28 mouse cellular contexts compared by ENCODE assay signal in genomic region chr5:92612756-92613155, GRCm38 (mm10). TPM values are rescaled to one million over a fixed set of nuclear protein-coding genes. Genes with fewer than 3 reads are reported as not detected.
DNase-seq lines count a peak whose midpoint lies in the region; ATAC-seq and TF ChIP-seq lines count a peak whose summit lies in the region.
"Had no signal": no experiment of that assay in that cellular context is flagged by ENCODE, and none has a peak within 500 bp of the region (broad histone marks: within the 10 kb centered on the region; RNA-seq: fewer than 3 reads in every experiment).

No protein-coding gene starts in this region.

- no peak for ATAC-seq in midbrain, embryonic 11.5 days (ENCODE audit: low FRiP score)
- no peak for ATAC-seq in midbrain, embryonic 14.5 days (ENCODE audit: low FRiP score, low TSS enrichment)
- ATAC-seq: CD4-positive, CD25-positive, alpha-beta regulatory T cell, adult 4 months; forebrain, embryonic 14.5 days; forebrain, postnatal 0 days had no signal

- DNase-seq in kidney, adult 2 months: peak; percentile 62
- no peak for DNase-seq in kidney, adult 18-20 months
- peak; percentile 33 for DNase-seq in midbrain, embryonic 11.5 days (ENCODE audit: low spot score, missing footprints)
- no peak for DNase-seq in midbrain, embryonic 14.5 days
- DNase-seq in kidney, postnatal 36 days: peak; percentile 17 to 67
- no peak for DNase-seq in thymus, postnatal 4 days
- DNase-seq: adrenal gland, adult 2 months; adrenal gland, postnatal 14 days; cerebellum, adult 11 months; cerebellum, adult 2 months; cerebellum, adult 9-11 months; cerebellum, postnatal 25 days; forebrain, postnatal 0 days; gastrocnemius, adult 2 months; gastrocnemius, postnatal 14 days; heart, adult 18-20 months; heart, postnatal 10 days; heart, postnatal 4 days had no signal

- peaks cover 2% of the 10 kb centered on the region; the same call in 1 of the 2 replicates for H3K4me1 ChIP-seq in kidney, adult 2 months (ENCODE audit: control insufficient read depth, insufficient read depth, low read length)
- no peaks in the 10 kb centered on the region for H3K4me1 ChIP-seq in midbrain, embryonic 11.5 days (ENCODE audit: control insufficient read depth, insufficient read depth, low read length)
- no peaks in the 10 kb centered on the region for H3K4me1 ChIP-seq in midbrain, embryonic 14.5 days (ENCODE audit: control insufficient read depth, insufficient read depth, low read length)
- H3K4me1 ChIP-seq: embryonic facial prominence, embryonic 12.5 days; embryonic facial prominence, embryonic 15.5 days; heart, embryonic 12.5 days; heart, embryonic 15.5 days had no signal

- H3K9me3 ChIP-seq in midbrain, embryonic 11.5 days (ENCODE audit: control insufficient read depth, low read length): no peaks in the 10 kb centered on the region
- no peaks in the 10 kb centered on the region for H3K9me3 ChIP-seq in midbrain, embryonic 14.5 days (ENCODE audit: control insufficient read depth, low read length)
- H3K9me3 ChIP-seq: embryonic facial prominence, embryonic 12.5 days; embryonic facial prominence, embryonic 15.5 days; heart, embryonic 12.5 days; heart, embryonic 15.5 days had no signal

- H3K4me3 ChIP-seq in kidney, adult 2 months (ENCODE audit: insufficient read depth, low read depth, low read length): no peak overlapping the region
- no peak overlapping the region for H3K4me3 ChIP-seq in midbrain, embryonic 11.5 days (ENCODE audit: low read depth, low read length)
- no peak overlapping the region for H3K4me3 ChIP-seq in midbrain, embryonic 14.5 days (replicated peaks; ENCODE audit: low read depth, low read length)
- H3K4me3 ChIP-seq: embryonic facial prominence, embryonic 12.5 days; embryonic facial prominence, embryonic 15.5 days; gastrocnemius, adult 2 months; heart, embryonic 12.5 days; heart, embryonic 15.5 days had no signal

- H3K27me3 ChIP-seq in kidney, adult 2 months (replicated peaks; ENCODE audit: control insufficient read depth, insufficient read depth, low read length): no peaks in the 10 kb centered on the region
- H3K27me3 ChIP-seq in midbrain, embryonic 11.5 days (ENCODE audit: control insufficient read depth, insufficient read depth, low read length): no peaks in the 10 kb centered on the region
- no peaks in the 10 kb centered on the region for H3K27me3 ChIP-seq in midbrain, embryonic 14.5 days (ENCODE audit: control insufficient read depth, insufficient read depth, low read length)
- H3K27me3 ChIP-seq: embryonic facial prominence, embryonic 12.5 days; embryonic facial prominence, embryonic 15.5 days; heart, embryonic 12.5 days; heart, embryonic 15.5 days had no signal

- H3K36me3 ChIP-seq in kidney, adult 2 months (ENCODE audit: control insufficient read depth, insufficient read depth, low read length): no peaks in the 10 kb centered on the region
- no peaks in the 10 kb centered on the region for H3K36me3 ChIP-seq in midbrain, embryonic 11.5 days (ENCODE audit: control insufficient read depth, insufficient read depth, low read length)
- no peaks in the 10 kb centered on the region for H3K36me3 ChIP-seq in midbrain, embryonic 14.5 days (ENCODE audit: control insufficient read depth, insufficient read depth, low read length)
- H3K36me3 ChIP-seq: embryonic facial prominence, embryonic 12.5 days; embryonic facial prominence, embryonic 15.5 days; heart, embryonic 12.5 days; heart, embryonic 15.5 days had no signal

- H3K4me2 ChIP-seq in midbrain, embryonic 11.5 days: no peak overlapping the region
- H3K4me2 ChIP-seq in midbrain, embryonic 14.5 days (ENCODE audit: low read length): no peak overlapping the region
- H3K4me2 ChIP-seq: embryonic facial prominence, embryonic 12.5 days; embryonic facial prominence, embryonic 15.5 days; heart, embryonic 12.5 days; heart, embryonic 15.5 days; hindbrain, embryonic 14.5 days had no signal

- 49% methylated on average over 4 of the region's 4 CpGs for WGBS in kidney, adult 2 months
- WGBS in midbrain, embryonic 11.5 days: 80% methylated on average over 4 of the region's 4 CpGs
- 74% methylated on average over 4 of the region's 4 CpGs for WGBS in midbrain, embryonic 14.5 days

- no peak for TF ChIP-seq CTCF in kidney, adult 2 months (conservative IDR thresholded peaks at IDR 0.05; ENCODE audit: insufficient read depth, insufficient read length, low read depth, low read length)

- H3K27ac ChIP-seq in kidney, adult 2 months (ENCODE audit: insufficient read depth, low read depth, low read length): no peak overlapping the region
- H3K27ac ChIP-seq in midbrain, embryonic 11.5 days (ENCODE audit: low read depth, low read length): no peak overlapping the region
- no peak overlapping the region for H3K27ac ChIP-seq in midbrain, embryonic 14.5 days (replicated peaks; ENCODE audit: low read depth, low read length)
- H3K27ac ChIP-seq: embryonic facial prominence, embryonic 12.5 days; embryonic facial prominence, embryonic 15.5 days; gastrocnemius, adult 2 months; heart, embryonic 15.5 days; hindbrain, embryonic 14.5 days had no signal

- no peak for TF ChIP-seq POLR2A in kidney, adult 2 months (IDR thresholded peaks at IDR 0.05; ENCODE audit: low read depth, low read length)

- no peak overlapping the region for H3K9ac ChIP-seq in midbrain, embryonic 11.5 days (ENCODE audit: low read length)
- no peak overlapping the region for H3K9ac ChIP-seq in midbrain, embryonic 14.5 days (replicated peaks; ENCODE audit: low read length)
- H3K9ac ChIP-seq: embryonic facial prominence, embryonic 12.5 days; embryonic facial prominence, embryonic 15.5 days; forebrain, postnatal 0 days; heart, embryonic 12.5 days; heart, embryonic 15.5 days; hindbrain, embryonic 14.5 days had no signal

RNA-seq across cellular contexts. Expression of gene Stbd1, which starts 9.9 kb away (rescaled TPM):
- polyA plus RNA-seq in kidney, adult 2 months (2012; rRNA removed): 4.7 and 6.0 TPM in 2 replicates
- 6.0 and 6.8 TPM in 2 replicates for polyA plus RNA-seq in midbrain, embryonic 11.5 days (2014; fragmentation: Nextera tagmentation; extraction: Ambion mirVana)
- 4.4 and 5.7 TPM in 2 replicates for polyA plus RNA-seq in midbrain, embryonic 14.5 days (2014; fragmentation: Nextera tagmentation; extraction: Ambion mirVana)

RNA-seq across cellular contexts. Expression of gene Fam47e, which starts 57.9 kb away (rescaled TPM):
- polyA plus RNA-seq in kidney, adult 2 months (2012; rRNA removed): 0.52 and 0.83 TPM in 2 replicates
- not detected in 2 replicates for polyA plus RNA-seq in midbrain, embryonic 11.5 days (2014; fragmentation: Nextera tagmentation; extraction: Ambion mirVana)
- 0.34 and 0.85 TPM in 2 replicates for polyA plus RNA-seq in midbrain, embryonic 14.5 days (2014; fragmentation: Nextera tagmentation; extraction: Ambion mirVana)
- polyA plus RNA-seq: adrenal gland, adult 2 months; C2C12; CD4-positive, CD25-positive, alpha-beta regulatory T cell, adult 4 months; embryonic facial prominence, embryonic 12.5 days; forebrain, embryonic 11.5 days; heart, embryonic 12.5 days; hindbrain, embryonic 11.5 days had no signal

Comparison
In these comparisons a context has a peak if more than half of its experiments do, and no peak if none do; other contexts are left out.
1. DNase-seq: peak in kidney, adult 2 months (single experiment), midbrain, embryonic 11.5 days (single experiment) and kidney, postnatal 36 days (2 of 2); none in kidney, adult 18-20 months (single experiment), midbrain, embryonic 14.5 days (single experiment) and thymus, postnatal 4 days (single experiment).